Mouse (Mus musculus): ENCODE results near the gene Mcpt4.

DNA sequence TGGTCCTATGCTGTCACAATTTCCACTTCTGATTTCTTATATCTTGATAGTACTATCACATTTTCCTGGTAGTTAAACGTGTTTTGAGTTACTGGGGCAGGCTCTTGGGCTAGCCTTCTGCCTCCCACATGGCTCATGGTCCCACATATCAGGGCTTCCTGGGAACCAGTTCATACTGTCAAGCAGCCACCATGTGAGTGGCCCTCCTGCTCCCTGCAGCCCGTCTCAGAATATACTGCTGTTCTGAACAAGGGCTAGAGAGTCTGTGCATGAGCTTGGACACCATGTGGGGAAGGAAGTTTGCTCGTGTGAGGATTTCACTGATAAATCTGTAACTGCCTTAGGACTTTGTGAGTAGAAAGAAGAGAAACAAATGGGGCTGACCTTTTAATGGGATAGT is 24.6 kb upstream of the Mcpt4 start:
- TF ChIP-seq CTCF (IDR thresholded peaks at IDR 0.05; ENCODE audit: low read depth) (no peak), EP300 (optimal IDR thresholded peaks at IDR 0.05) (no peak)

Measured in stomach, postnatal 0 days (tissue).